Mouse (Mus musculus) brown adipose tissue, adult 24 weeks (tissue): Measurements from ENCODE around the gene Fig4. TPM values are rescaled to one million over a fixed set of nuclear protein-coding genes. Genes with fewer than 3 reads are reported as not detected.

Experiments
- H3K27ac ChIP-seq: fragments of 200-500 bp; replicated peaks from 2 replicates; pipeline ENCODE4 v1.5.1; 2012; ENCODE audit warnings: low read depth, mild to moderate bottlenecking, low read length
- H3K4me1 ChIP-seq: fragments of 200-500 bp; 2 replicates; pipeline ENCODE4 v1.6.1; 2012; ENCODE audit warnings: low read length, mixed read lengths; ENCODE audit not compliant: control insufficient read depth, insufficient read depth, insufficient read length
- H3K4me3 ChIP-seq: fragments of 200-500 bp; 2 replicates; pipeline ENCODE4 v1.5.1; 2012; ENCODE audit warnings: low read depth, mild to moderate bottlenecking, low read length, moderate library complexity; ENCODE audit not compliant: insufficient read depth
- polyA plus RNA-seq: library from polyadenylated mRNA; stranded (reverse); fragments of >200 nt; gene quantifications from 2 replicates; pipeline ENCODE4 v1.2.4, GENCODE M21; 2012; ENCODE audit not compliant: missing spikeins, insufficient read depth, insufficient read length

The Fig4 gene
- polyA plus RNA-seq, 1 experiment, result 12.9 TPM

- H3K27ac ChIP-seq, result no peak overlapping the region
- H3K4me1 ChIP-seq, result no peaks in the 10 kb centered on the region
- no peak overlapping the region for H3K4me3 ChIP-seq
Measured at GRCm38 (mm10) chr10:41245028-41245427, 58.0 kb downstream of the Fig4 start.

- H3K4me1 ChIP-seq, result no peaks in the 10 kb centered on the region
- no peak overlapping the region for H3K27ac ChIP-seq
- H3K4me3 ChIP-seq, result no peak overlapping the region
Measured at GRCm38 (mm10) chr10:41243930-41244329, 59.1 kb downstream of the Fig4 start.

GRCm38 (mm10) chr10:41241558-41242242, 61.4 kb downstream of the Fig4 start:
- no peak overlapping the region for H3K27ac ChIP-seq
- no peaks in the 10 kb centered on the region for H3K4me1 ChIP-seq
- H3K4me3 ChIP-seq, result no peak overlapping the region

GRCm38 (mm10) chr10:41241080-41241479, 62.0 kb downstream of the Fig4 start:
- Histone ChIP-seq H3K27ac (no peak overlapping the region), H3K4me3 (no peak overlapping the region), H3K4me1 (no peaks in the 10 kb centered on the region)

GRCm38 (mm10) chr10:41236020-41236419, 67.0 kb downstream of the Fig4 start:
- Histone ChIP-seq H3K4me3 (no peak overlapping the region), H3K4me1 (no peaks in the 10 kb centered on the region), H3K27ac (no peak overlapping the region)

- H3K27ac ChIP-seq, result no peak overlapping the region
- H3K4me1 ChIP-seq, result no peaks in the 10 kb centered on the region
- H3K4me3 ChIP-seq, result no peak overlapping the region
Measured at GRCm38 (mm10) chr10:41235584-41235983, 67.5 kb downstream of the Fig4 start.

GRCm38 (mm10) chr10:41235159-41235558, 67.9 kb downstream of the Fig4 start:
- Histone ChIP-seq H3K4me3 (no peak overlapping the region), H3K27ac (no peak overlapping the region), H3K4me1 (no peaks in the 10 kb centered on the region)

- no peak overlapping the region for H3K27ac ChIP-seq
- no peak overlapping the region for H3K4me3 ChIP-seq
- H3K4me1 ChIP-seq, result no peaks in the 10 kb centered on the region
Measured at GRCm38 (mm10) chr10:41234552-41234951, 68.5 kb downstream of the Fig4 start.

GRCm38 (mm10) chr10:41233140-41233539, 69.9 kb downstream of the Fig4 start:
- no peak overlapping the region for H3K4me3 ChIP-seq
- no peaks in the 10 kb centered on the region for H3K4me1 ChIP-seq
- H3K27ac ChIP-seq, result no peak overlapping the region

GRCm38 (mm10) chr10:41231163-41231835, 71.8 kb downstream of the Fig4 start:
- Histone ChIP-seq H3K27ac (no peak overlapping the region), H3K4me1 (no peaks in the 10 kb centered on the region), H3K4me3 (no peak overlapping the region)

GRCm38 (mm10) chr10:41227626-41228025, 75.4 kb downstream of the Fig4 start:
- H3K4me1 ChIP-seq, result no peaks in the 10 kb centered on the region
- no peak overlapping the region for H3K27ac ChIP-seq
- H3K4me3 ChIP-seq, result no peak overlapping the region

GRCm38 (mm10) chr10:41223499-41223898, 79.6 kb downstream of the Fig4 start:
- H3K4me1 ChIP-seq, result no peaks in the 10 kb centered on the region
- no peak overlapping the region for H3K4me3 ChIP-seq
- no peak overlapping the region for H3K27ac ChIP-seq

GRCm38 (mm10) chr10:41221204-41221603, 81.9 kb downstream of the Fig4 start:
- Histone ChIP-seq H3K27ac (no peak overlapping the region), H3K4me3 (no peak overlapping the region), H3K4me1 (no peaks in the 10 kb centered on the region)

- H3K4me1 ChIP-seq, result no peaks in the 10 kb centered on the region
- H3K4me3 ChIP-seq, result no peak overlapping the region
- H3K27ac ChIP-seq, result no peak overlapping the region
Measured at GRCm38 (mm10) chr10:41218897-41219296, 84.2 kb downstream of the Fig4 start.

- H3K4me3 ChIP-seq, result no peak overlapping the region
- no peak overlapping the region for H3K27ac ChIP-seq
Measured at GRCm38 (mm10) chr10:41214083-41214482, 89.0 kb downstream of the Fig4 start.

GRCm38 (mm10) chr10:41209538-41209937, 93.5 kb downstream of the Fig4 start:
- Histone ChIP-seq H3K27ac (no peak overlapping the region), H3K4me3 (no peak overlapping the region), H3K4me1 (no peaks in the 10 kb centered on the region)

More at GRCm38 (mm10) chr10:41214083-41214482, 89.0 kb downstream of the Fig4 start:
- H3K4me1 ChIP-seq, result no peaks in the 10 kb centered on the region
